13 mouse cellular contexts compared by ENCODE assay signal in the genomic region with DNA sequence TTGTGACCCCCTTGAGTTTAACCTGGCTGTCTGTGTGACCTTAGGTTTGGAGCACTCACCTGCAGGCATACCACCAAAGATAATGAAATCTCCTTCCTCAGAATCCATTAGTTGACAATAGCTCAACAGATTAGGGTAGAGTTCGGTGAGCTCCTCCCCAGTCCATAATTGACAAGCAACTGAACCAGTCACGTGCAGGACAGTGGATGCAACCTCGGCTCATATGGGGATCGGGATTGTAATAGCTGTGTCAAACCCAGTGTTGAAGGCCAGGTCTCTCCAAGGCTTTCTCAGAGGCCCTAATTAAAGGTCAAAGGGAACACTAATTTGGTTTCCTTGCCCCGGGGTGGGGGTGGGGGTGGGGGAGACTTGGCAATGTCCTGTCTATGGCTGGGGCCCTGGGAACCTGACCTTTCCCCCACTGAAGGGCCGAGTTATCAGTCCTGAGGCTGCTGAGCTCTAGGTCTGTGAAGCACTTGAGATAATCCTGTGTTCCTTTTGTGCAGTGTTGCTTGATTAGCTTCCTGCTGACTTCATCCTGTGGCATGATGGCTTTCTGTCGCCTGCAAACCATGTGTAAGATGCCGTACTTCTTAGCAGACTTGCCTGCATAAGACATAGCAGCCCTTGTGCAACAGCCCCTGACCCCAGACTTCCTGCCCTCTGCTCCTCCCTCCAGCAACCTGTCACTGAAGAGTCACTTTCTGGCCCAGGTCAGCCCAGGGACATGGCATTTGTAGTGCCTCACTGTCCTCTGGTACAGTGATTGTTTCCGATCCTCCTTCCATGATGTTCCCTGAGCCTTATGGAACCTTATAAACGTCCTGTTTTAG.
DNase-seq lines count a peak whose midpoint lies in the region; ATAC-seq and TF ChIP-seq lines count a peak whose summit lies in the region.
"Had no signal": no experiment of that assay in that cellular context is flagged by ENCODE, and none has a peak within 500 bp of the region (broad histone marks: within the 10 kb centered on the region; RNA-seq: fewer than 3 reads in every experiment).

No protein-coding gene starts in this region.

- WGBS in lung, embryonic 15.5 days: 42% methylated on average over 10 of the region's 10 CpGs
- WGBS in heart, embryonic 13.5 days: 17% methylated on average over 10 of the region's 10 CpGs
- WGBS in liver, postnatal 0 days (ENCODE audit: insufficient replicate concordance): 43% methylated on average over 10 of the region's 10 CpGs

- no peak overlapping the region for H3K27ac ChIP-seq in lung, embryonic 15.5 days
- H3K27ac ChIP-seq in heart, embryonic 13.5 days (replicated peaks): 0 out of 2 replicates have a peak overlapping the region, but pooled peaks have one; percentile 24
- H3K27ac ChIP-seq in liver, postnatal 0 days (ENCODE audit: low read depth): no peak overlapping the region
- H3K27ac ChIP-seq: gastrocnemius, adult 2 months had no signal

- no peak for TF ChIP-seq EP300 in liver, postnatal 0 days (IDR thresholded peaks at IDR 0.05; ENCODE audit: low read depth)

- H3K9me3 ChIP-seq in lung, embryonic 15.5 days: no peaks in the 10 kb centered on the region
- H3K9me3 ChIP-seq in heart, embryonic 13.5 days: peaks cover 18% of the 10 kb centered on the region
- no peaks in the 10 kb centered on the region for H3K9me3 ChIP-seq in liver, postnatal 0 days (ENCODE audit: low read length)
- H3K9me3 ChIP-seq: kidney, embryonic 15.5 days had no signal

- H3K36me3 ChIP-seq in lung, embryonic 15.5 days: no peaks in the 10 kb centered on the region
- no peaks in the 10 kb centered on the region for H3K36me3 ChIP-seq in heart, embryonic 13.5 days
- no peaks in the 10 kb centered on the region for H3K36me3 ChIP-seq in liver, postnatal 0 days (replicated peaks; ENCODE audit: insufficient read depth, low read length)
- H3K36me3 ChIP-seq: G1E; kidney, embryonic 15.5 days had no signal

- H3K9ac ChIP-seq in lung, embryonic 15.5 days: no peak overlapping the region
- no peak overlapping the region for H3K9ac ChIP-seq in heart, embryonic 13.5 days
- no peak overlapping the region for H3K9ac ChIP-seq in liver, postnatal 0 days (replicated peaks)
- H3K9ac ChIP-seq: kidney, embryonic 15.5 days had no signal

- H3K4me2 ChIP-seq in lung, embryonic 15.5 days: no peak overlapping the region
- peak overlapping the region; percentile 36 for H3K4me2 ChIP-seq in heart, embryonic 13.5 days
- no peak overlapping the region for H3K4me2 ChIP-seq in liver, postnatal 0 days (ENCODE audit: low read depth, low read length)
- H3K4me2 ChIP-seq: kidney, embryonic 15.5 days had no signal

- peak; percentile 5 for DNase-seq in adrenal gland, adult 8-10 months
- no peak for DNase-seq in adrenal gland, adult 18-20 months (ENCODE audit: low spot score in 2 of 2)
- DNase-seq in lung, postnatal 10 days: no peak
- DNase-seq in liver, postnatal 0 days: peak; percentile 26
- DNase-seq in cerebellum, postnatal 10 days: no peak
- DNase-seq in thymus, postnatal 0 days (ENCODE audit: low spot score): no peak
- DNase-seq: gastrocnemius, adult 2 months; lung, postnatal 14 days had no signal

- H3K4me1 ChIP-seq in lung, embryonic 15.5 days: peaks cover 9% of the 10 kb centered on the region
- peaks cover 34% of the 10 kb centered on the region for H3K4me1 ChIP-seq in heart, embryonic 13.5 days
- no peaks in the 10 kb centered on the region for H3K4me1 ChIP-seq in liver, postnatal 0 days (ENCODE audit: insufficient read depth)

- ATAC-seq in lung, embryonic 15.5 days (ENCODE audit: borderline replicate concordance, extremely low read depth, low FRiP score, low TSS enrichment): peak; percentile 42; the same call in 1 of the 2 replicates
- ATAC-seq in heart, embryonic 13.5 days (ENCODE audit: extremely low read depth, insufficient number of reproducible peaks, low FRiP score, low TSS enrichment): no peak
- peak; percentile 58; the same call in 1 of the 2 replicates for ATAC-seq in liver, postnatal 0 days
- ATAC-seq: hindbrain, embryonic 16.5 days had no signal

- TF ChIP-seq CTCF in liver, postnatal 0 days (IDR thresholded peaks at IDR 0.05; ENCODE audit: low read depth): no peak

- H3K4me3 ChIP-seq in lung, embryonic 15.5 days: no peak overlapping the region
- no peak overlapping the region for H3K4me3 ChIP-seq in heart, embryonic 13.5 days
- no peak overlapping the region for H3K4me3 ChIP-seq in liver, postnatal 0 days (ENCODE audit: low read depth, low read length)
- H3K4me3 ChIP-seq: gastrocnemius, adult 2 months; kidney, embryonic 15.5 days had no signal

- no peaks in the 10 kb centered on the region for H3K27me3 ChIP-seq in lung, embryonic 15.5 days
- no peaks in the 10 kb centered on the region for H3K27me3 ChIP-seq in heart, embryonic 13.5 days (replicated peaks)
- H3K27me3 ChIP-seq in liver, postnatal 0 days (ENCODE audit: insufficient read depth, low read length): no peaks in the 10 kb centered on the region
- H3K27me3 ChIP-seq: kidney, embryonic 15.5 days had no signal

Comparison
In these comparisons a context has a peak if more than half of its experiments do, and no peak if none do; other contexts are left out.
1. DNase-seq: peak in adrenal gland, adult 8-10 months (single experiment) and liver, postnatal 0 days (single experiment); none in adrenal gland, adult 18-20 months (0 of 2), lung, postnatal 10 days (single experiment), cerebellum, postnatal 10 days (0 of 2) and thymus, postnatal 0 days (single experiment).